Mouse (Mus musculus) liver, adult 2 months (tissue): Measurements from ENCODE around the gene Bmpr1a. TPM values are rescaled to one million over a fixed set of nuclear protein-coding genes. Genes with fewer than 3 reads are reported as not detected.

Experiments used
- DNase-seq: peaks from one replicate; pipeline ENCODE4 v3.0.0-alpha.2; 2011; ENCODE audit warnings: low read depth, low spot score; ENCODE audit errors: extremely low read depth
- H3K27ac ChIP-seq: fragments of 200-500 bp; replicated peaks from 2 replicates; pipeline ENCODE4 v1.5.1; 2012; ENCODE audit warnings: low read depth, mild to moderate bottlenecking, control low read depth, inconsistent platforms, low read length; ENCODE audit not compliant: insufficient read depth
- H3K27me3 ChIP-seq: fragments of 200-500 bp; 2 replicates; pipeline ENCODE4 v1.6.1; 2012; ENCODE audit warnings: mild to moderate bottlenecking, moderate library complexity, low read length, inconsistent platforms; ENCODE audit not compliant: control insufficient read depth, insufficient read depth
- H3K36me3 ChIP-seq: fragments of 200-500 bp; 2 replicates; pipeline ENCODE4 v1.6.1; 2012; ENCODE audit warnings: low read length, inconsistent platforms; ENCODE audit not compliant: control insufficient read depth, insufficient read depth
- H3K4me1 ChIP-seq: fragments of 200-500 bp; 2 replicates; pipeline ENCODE4 v1.6.1; 2011; ENCODE audit warnings: low read length; ENCODE audit not compliant: control insufficient read depth, insufficient read depth
- H3K4me3 ChIP-seq: fragments of 200-500 bp; 2 replicates; pipeline ENCODE4 v1.5.1; 2011; ENCODE audit warnings: low read depth, mild to moderate bottlenecking, control low read depth, low read length, moderate library complexity; ENCODE audit not compliant: insufficient read depth
- H3K79me2 ChIP-seq: fragments of 200-500 bp; 2 replicates; pipeline ENCODE4 v1.6.1; 2012; ENCODE audit warnings: inconsistent platforms, mild to moderate bottlenecking, low read length, moderate library complexity; ENCODE audit not compliant: control insufficient read depth, insufficient read depth
- H3K9ac ChIP-seq: fragments of 200-500 bp; 2 replicates; pipeline ENCODE4 v1.6.1; 2012; ENCODE audit warnings: low read depth, mild to moderate bottlenecking, control low read depth, inconsistent platforms, low read length
- CTCF ChIP-seq: fragments of 200-500 bp; IDR thresholded peaks from 2 replicates; pipeline ENCODE4 v1.5.1; 2011; ENCODE audit warnings: low read depth, low read length, control low read depth
- POLR2A ChIP-seq: fragments of 200-500 bp; IDR thresholded peaks from 2 replicates; pipeline ENCODE4 v1.6.1; 2011; ENCODE audit warnings: low read length, control low read depth; ENCODE audit not compliant: insufficient read depth; ENCODE audit errors: extremely low read depth
- WGBS: fragments of 180-500 bp; shearing (Covaris S2); methylation state at CpG from one replicate; pipeline ENCODE4 v1.1.7; 2018; 5-methylcytosine and 5-hydroxymethylcytosine counted together
- polyA plus RNA-seq: library from polyadenylated mRNA; depleted of rRNA; stranded (reverse); fragments of >200 nt; gene quantifications from 2 replicates; pipeline ENCODE4 v1.2.3, GENCODE M21; 2012
- total RNA-seq: library from RNA; depleted of rRNA; stranded (reverse); fragments of >200 nt; gene quantifications from 2 replicates; pipeline ENCODE4 v1.2.3, GENCODE M21; 2014

Bmpr1a gene
- total and polyA plus RNA-seq, 2 experiments, result 4.5 to 20.4 TPM

DNA sequence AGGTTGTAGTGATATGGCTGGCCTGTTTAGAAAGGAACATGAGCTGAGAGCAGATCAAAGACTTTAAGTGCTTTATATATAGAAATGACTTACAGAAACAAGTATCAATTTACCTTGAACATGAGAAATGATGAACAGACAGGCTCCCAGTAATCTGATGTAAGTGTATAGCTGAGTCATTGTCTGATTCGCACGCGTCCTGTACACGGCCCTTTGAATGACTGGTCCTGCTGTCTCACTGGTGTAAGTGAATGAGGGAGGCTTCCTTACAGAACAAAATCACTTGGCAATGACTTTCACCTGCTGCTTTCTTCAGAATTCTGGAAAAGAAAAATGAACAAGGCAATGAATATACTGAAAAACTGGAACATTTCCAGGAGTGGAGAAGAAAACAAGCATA lies 55.5 kb downstream of the Bmpr1a start:
- Histone ChIP-seq H3K4me3 (no peak overlapping the region), H3K36me3 (peaks cover 11% of the 10 kb centered on the region), H3K4me1 (no peaks in the 10 kb centered on the region), H3K9ac (no peak overlapping the region), H3K79me2 (no peaks in the 10 kb centered on the region; the same call in 1 of the 2 replicates), H3K27me3 (no peaks in the 10 kb centered on the region), H3K27ac (no peak overlapping the region)
- TF ChIP-seq POLR2A, result no peak
- no peak for TF ChIP-seq CTCF
- 97% methylated on average over 4 of the region's 4 CpGs for WGBS
- DNase-seq, result no peak

DNA sequence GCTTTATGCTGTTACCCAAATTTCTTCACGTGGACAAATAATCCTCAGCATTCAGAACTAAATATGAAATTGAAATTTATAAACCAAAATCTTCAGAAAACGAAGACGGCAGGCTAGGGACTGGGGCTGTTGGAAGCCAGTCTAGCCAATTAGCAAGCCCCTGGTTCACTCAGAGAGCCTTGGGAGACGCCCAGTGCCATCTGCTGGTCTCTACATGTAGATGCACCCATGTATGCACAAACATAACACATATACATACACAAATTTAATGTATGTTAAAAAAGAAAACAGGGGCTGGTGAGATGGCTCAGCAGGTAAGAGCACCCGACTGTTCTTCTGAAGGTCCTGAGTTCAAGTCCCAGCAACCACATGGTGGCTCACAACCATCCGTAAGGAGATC lies 56.5 kb downstream of the Bmpr1a start:
- no peaks in the 10 kb centered on the region; the same call in 1 of the 2 replicates for H3K79me2 ChIP-seq
- TF ChIP-seq POLR2A (no peak), CTCF (no peak)
- DNase-seq, result no peak
- H3K27me3 ChIP-seq, result no peaks in the 10 kb centered on the region
- 96% methylated on average over 6 of the region's 6 CpGs for WGBS
- H3K4me3 ChIP-seq, result no peak overlapping the region
- no peaks in the 10 kb centered on the region for H3K4me1 ChIP-seq
- peaks cover 11% of the 10 kb centered on the region for H3K36me3 ChIP-seq
- no peak overlapping the region for H3K27ac ChIP-seq
- H3K9ac ChIP-seq, result no peak overlapping the region

DNA sequence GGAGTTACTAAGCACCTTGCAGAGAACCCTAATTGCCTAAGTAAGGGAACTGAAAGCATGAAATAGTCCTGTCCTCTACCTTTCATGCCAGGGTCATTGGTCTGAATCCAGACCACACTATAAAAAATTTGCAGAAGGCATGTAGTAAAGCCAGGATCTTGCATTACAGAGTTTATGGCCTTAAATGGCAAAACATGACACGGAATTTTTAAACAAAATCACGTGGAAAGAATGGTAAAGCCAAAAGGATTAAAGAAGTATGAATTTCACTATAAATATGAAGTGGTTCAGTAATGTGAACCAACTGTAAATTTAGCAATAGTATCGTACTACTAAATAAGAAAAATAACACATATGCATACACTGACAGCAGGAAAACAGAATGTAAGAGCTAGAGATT lies 57.8 kb downstream of the Bmpr1a start:
- H3K27ac ChIP-seq, result no peak overlapping the region
- H3K36me3 ChIP-seq, result peaks cover 20% of the 10 kb centered on the region
- no peaks in the 10 kb centered on the region for H3K4me1 ChIP-seq
- DNase-seq, result no peak
- H3K79me2 ChIP-seq, result no peaks in the 10 kb centered on the region; the same call in 1 of the 2 replicates
- no peak overlapping the region for H3K4me3 ChIP-seq
- 90% methylated on average over 3 of the region's 3 CpGs for WGBS
- no peak overlapping the region for H3K9ac ChIP-seq
- no peaks in the 10 kb centered on the region for H3K27me3 ChIP-seq
- TF ChIP-seq POLR2A, result no peak
- TF ChIP-seq CTCF, result no peak

DNA sequence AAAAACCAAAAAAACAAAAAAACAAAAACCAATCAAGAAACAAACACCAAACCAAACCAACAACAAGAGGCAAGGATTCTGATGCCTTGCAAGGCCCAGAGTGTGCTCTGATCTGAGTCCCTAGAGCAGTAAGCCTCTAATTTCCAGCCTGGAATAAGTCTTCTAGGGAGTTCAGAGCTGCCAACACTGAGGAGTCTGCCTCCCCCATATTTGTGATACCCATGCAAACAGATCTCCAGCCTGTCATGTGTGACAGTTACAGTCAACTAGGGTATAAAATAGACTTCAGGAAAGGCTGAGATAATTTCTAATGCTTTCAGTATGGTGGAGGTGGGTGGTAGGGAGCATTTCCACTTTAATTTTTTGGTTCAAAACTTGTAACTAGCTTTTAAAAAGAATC lies 58.2 kb downstream of the Bmpr1a start:
- Histone ChIP-seq H3K27ac (no peak overlapping the region), H3K36me3 (peaks cover 23% of the 10 kb centered on the region), H3K27me3 (no peaks in the 10 kb centered on the region), H3K9ac (no peak overlapping the region), H3K4me3 (no peak overlapping the region), H3K4me1 (no peaks in the 10 kb centered on the region), H3K79me2 (no peaks in the 10 kb centered on the region; the same call in 1 of the 2 replicates)
- no peak for TF ChIP-seq CTCF
- TF ChIP-seq POLR2A, result no peak
- DNase-seq, result no peak

DNA sequence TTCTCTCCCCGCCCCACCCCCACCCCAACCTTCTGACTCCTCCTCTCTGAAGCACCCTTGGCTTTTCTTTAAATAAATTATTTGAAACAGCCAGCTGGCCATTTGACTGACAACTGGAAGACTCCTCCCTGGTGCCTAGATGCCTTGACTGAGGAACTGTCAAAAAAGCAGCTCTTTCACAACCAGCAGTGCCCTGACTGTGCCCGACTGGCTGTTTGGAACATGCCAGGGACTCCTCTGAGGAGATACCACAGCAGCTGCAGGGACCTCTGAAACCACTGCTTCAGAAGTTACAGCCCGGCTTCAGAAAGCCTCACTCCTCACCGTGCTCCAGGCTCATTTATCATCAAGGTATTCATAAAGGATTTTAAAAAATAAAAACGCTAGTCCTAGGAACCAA lies 58.8 kb downstream of the Bmpr1a start:
- no peaks in the 10 kb centered on the region for H3K27me3 ChIP-seq
- peaks cover 26% of the 10 kb centered on the region for H3K36me3 ChIP-seq
- H3K4me1 ChIP-seq, result no peaks in the 10 kb centered on the region
- no peak overlapping the region for H3K27ac ChIP-seq
- no peak for TF ChIP-seq POLR2A
- H3K4me3 ChIP-seq, result no peak overlapping the region
- DNase-seq, result no peak
- no peak overlapping the region for H3K9ac ChIP-seq
- no peaks in the 10 kb centered on the region; the same call in 1 of the 2 replicates for H3K79me2 ChIP-seq
- WGBS, result 80% methylated on average over 5 of the region's 5 CpGs

DNA sequence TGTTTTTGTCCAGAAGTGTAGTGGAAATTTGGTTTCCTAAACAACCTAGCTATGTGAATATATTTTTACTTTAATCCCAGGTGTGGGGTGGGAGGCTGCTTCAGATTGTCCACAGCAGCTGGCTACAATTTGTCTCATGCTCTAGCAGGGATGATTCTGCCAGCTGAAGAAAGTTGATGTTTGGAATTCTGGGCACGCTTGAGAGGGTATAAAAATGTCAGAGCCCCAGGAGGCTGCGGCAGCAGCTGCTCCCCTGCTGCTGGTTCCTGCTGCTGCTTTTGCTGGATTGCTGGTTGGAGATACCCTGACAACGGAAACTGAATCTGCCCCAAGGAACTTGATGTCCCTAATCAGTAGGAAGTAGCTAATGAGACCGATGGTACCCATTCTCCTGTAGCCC lies 60.6 kb downstream of the Bmpr1a start:
- no peaks in the 10 kb centered on the region for H3K4me1 ChIP-seq
- TF ChIP-seq POLR2A, result no peak
- no peak for TF ChIP-seq CTCF

More for the DNA sequence above, 60.6 kb downstream of the Bmpr1a start:
- Histone ChIP-seq H3K79me2 (no peaks in the 10 kb centered on the region; the same call in 1 of the 2 replicates), H3K9ac (no peak overlapping the region), H3K36me3 (peaks cover 27% of the 10 kb centered on the region), H3K27me3 (no peaks in the 10 kb centered on the region), H3K4me3 (no peak overlapping the region), H3K27ac (no peak overlapping the region)
- WGBS, result 92% methylated on average over 4 of the region's 4 CpGs
- no peak for DNase-seq
